Mouse (Mus musculus): ENCODE measurements around the gene Cse1l. TPM values are rescaled to one million over a fixed set of nuclear protein-coding genes. Genes with fewer than 3 reads are reported as not detected.

Gene Cse1l
- polyA plus RNA-seq, 1 experiment from 2014 or later = 164 TPM

- H3K27ac ChIP-seq = peak overlapping the region; percentile 95
- no peaks in the 10 kb centered on the region for H3K27me3 ChIP-seq
- peak overlapping the region; percentile 75 for H3K9ac ChIP-seq
- H3K4me1 ChIP-seq = peaks cover 9% of the 10 kb centered on the region
- 1% methylated on average over 28 of the region's 28 CpGs for WGBS
- ATAC-seq (ENCODE audit: insufficient number of reproducible peaks, insufficient read depth, low FRiP score, low TSS enrichment) = peak; percentile 14; the same call in 1 of the 2 replicates
- H3K4me3 ChIP-seq = peak overlapping the region; percentile 74
- H3K4me2 ChIP-seq (replicated peaks) = peak overlapping the region; percentile 99
- H3K36me3 ChIP-seq = peaks cover 9% of the 10 kb centered on the region
- no peaks in the 10 kb centered on the region for H3K9me3 ChIP-seq
Measured at GRCm38 (mm10) chr2:166906523-166907182, 813 bp downstream of the Cse1l start.

DNA sequence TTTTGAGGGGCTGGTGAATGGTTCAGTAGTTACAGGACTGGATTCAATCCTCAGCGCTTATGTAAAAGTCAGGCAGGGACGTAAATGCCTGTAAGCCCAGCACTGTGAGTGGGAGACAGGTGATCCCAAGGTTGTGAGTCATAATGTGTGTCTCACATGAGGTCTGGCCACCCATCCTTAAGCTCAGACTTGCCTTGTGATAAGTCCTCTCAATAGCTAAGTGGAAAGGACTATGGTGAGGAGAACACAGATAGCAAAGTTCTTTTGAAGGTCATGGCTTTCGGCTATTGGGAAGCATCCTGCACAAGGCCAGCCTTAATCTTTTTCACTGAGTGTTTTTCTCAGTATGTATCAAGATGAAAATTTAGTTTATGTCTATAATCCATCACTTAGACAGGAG, 3.9 kb downstream of the Cse1l start:
- peaks cover 9% of the 10 kb centered on the region for H3K4me1 ChIP-seq
- H3K4me2 ChIP-seq (replicated peaks) = no peak overlapping the region
- H3K27me3 ChIP-seq = no peaks in the 10 kb centered on the region
- H3K4me3 ChIP-seq = no peak overlapping the region
- H3K9me3 ChIP-seq = no peaks in the 10 kb centered on the region
- H3K9ac ChIP-seq = no peak overlapping the region
- peaks cover 9% of the 10 kb centered on the region for H3K36me3 ChIP-seq
- no peak for ATAC-seq (ENCODE audit: insufficient number of reproducible peaks, insufficient read depth, low FRiP score, low TSS enrichment)
- 94% methylated on average over 3 of the region's 3 CpGs for WGBS
- H3K27ac ChIP-seq = no peak overlapping the region

GRCm38 (mm10) chr2:166910536-166910935, 4.7 kb downstream of the Cse1l start:
- no peak for ATAC-seq (ENCODE audit: insufficient number of reproducible peaks, insufficient read depth, low FRiP score, low TSS enrichment)
- 95% methylated on average over 8 of the region's 8 CpGs for WGBS
- H3K9ac ChIP-seq = no peak overlapping the region
- no peak overlapping the region for H3K4me2 ChIP-seq (replicated peaks)
- H3K4me1 ChIP-seq = peaks cover 9% of the 10 kb centered on the region
- H3K4me3 ChIP-seq = no peak overlapping the region
- H3K27ac ChIP-seq = no peak overlapping the region
- no peaks in the 10 kb centered on the region for H3K27me3 ChIP-seq
- H3K36me3 ChIP-seq = peaks cover 9% of the 10 kb centered on the region
- no peaks in the 10 kb centered on the region for H3K9me3 ChIP-seq

- Histone ChIP-seq H3K36me3 (peaks cover 74% of the 10 kb centered on the region), H3K4me1 (no peaks in the 10 kb centered on the region), H3K9ac (no peak overlapping the region), H3K4me2 (replicated peaks) (no peak overlapping the region), H3K27ac (no peak overlapping the region), H3K4me3 (no peak overlapping the region), H3K9me3 (no peaks in the 10 kb centered on the region), H3K27me3 (no peaks in the 10 kb centered on the region)
- 94% methylated on average over 2 of the region's 2 CpGs for WGBS
- no peak for ATAC-seq (ENCODE audit: insufficient number of reproducible peaks, insufficient read depth, low FRiP score, low TSS enrichment)
Measured at GRCm38 (mm10) chr2:166923971-166924370, 18.1 kb downstream of the Cse1l start.

DNA sequence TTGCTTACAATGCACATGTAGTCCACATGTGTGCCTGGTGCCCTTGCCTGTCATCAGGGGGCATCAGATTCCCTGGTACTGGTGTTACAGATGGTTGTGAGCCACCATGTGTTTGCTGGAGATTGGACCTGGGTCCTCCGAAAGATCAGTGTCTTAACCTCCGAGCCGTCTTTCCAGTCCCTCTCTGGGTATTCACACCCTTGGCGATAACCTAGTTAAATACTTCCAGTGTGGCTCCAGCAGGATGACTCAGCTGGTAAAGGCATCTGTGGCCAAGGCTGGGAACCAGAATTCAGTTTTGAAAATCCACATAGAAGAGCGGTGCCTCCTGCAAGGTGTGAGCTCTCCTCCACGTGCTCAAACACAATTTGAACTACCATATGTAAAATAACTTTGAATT, 28.1 kb downstream of the Cse1l start:
- Histone ChIP-seq H3K27me3 (no peaks in the 10 kb centered on the region), H3K36me3 (peaks cover 86% of the 10 kb centered on the region), H3K9ac (no peak overlapping the region), H3K27ac (no peak overlapping the region), H3K4me2 (replicated peaks) (no peak overlapping the region), H3K9me3 (no peaks in the 10 kb centered on the region), H3K4me1 (no peaks in the 10 kb centered on the region), H3K4me3 (no peak overlapping the region)
- no peak for ATAC-seq (ENCODE audit: insufficient number of reproducible peaks, insufficient read depth, low FRiP score, low TSS enrichment)
- 93% methylated on average over 6 of the region's 6 CpGs for WGBS

DNA sequence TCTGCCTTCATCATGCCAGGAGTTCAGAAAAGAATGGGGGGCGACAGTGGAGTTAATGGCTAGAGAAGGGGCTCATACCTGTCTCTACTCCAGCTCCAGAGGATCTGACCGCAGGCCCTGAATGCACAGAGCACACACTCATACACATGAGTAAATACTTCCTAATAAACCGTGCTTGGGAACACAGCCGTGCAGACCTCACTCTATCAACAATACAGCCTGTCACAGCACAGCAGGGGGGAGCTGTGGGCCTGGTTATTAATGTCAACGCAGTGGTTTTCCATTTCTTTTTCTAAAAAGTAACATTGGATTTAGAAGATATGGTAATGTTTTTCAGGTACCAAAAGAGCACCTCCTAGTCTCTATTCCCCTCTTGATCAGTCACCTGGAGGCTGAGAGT, 28.6 kb downstream of the Cse1l start:
- peaks cover 85% of the 10 kb centered on the region for H3K36me3 ChIP-seq

DNA sequence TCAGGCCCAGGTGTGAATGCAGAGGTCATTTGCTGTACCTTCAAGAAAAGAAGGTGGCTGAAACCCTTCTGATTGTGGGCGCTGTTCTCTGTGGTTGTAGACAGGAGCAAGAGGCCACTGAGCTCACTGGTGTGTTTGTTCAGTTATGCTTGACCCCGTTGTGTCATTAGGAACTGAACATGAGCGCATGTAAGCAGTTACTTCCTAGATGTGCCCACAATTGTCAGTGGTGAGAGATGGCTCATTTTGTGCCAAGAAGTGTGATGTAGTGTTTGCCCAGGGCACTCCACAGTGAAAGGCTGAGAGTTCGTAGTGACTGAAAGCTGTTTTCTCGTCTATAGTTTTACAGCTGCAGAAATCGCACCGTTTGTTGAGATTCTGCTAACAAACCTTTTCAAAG, 29.7 kb downstream of the Cse1l start:
- H3K4me3 ChIP-seq = no peak overlapping the region
- H3K9ac ChIP-seq = no peak overlapping the region
- H3K4me2 ChIP-seq (replicated peaks) = no peak overlapping the region
- peaks cover 83% of the 10 kb centered on the region for H3K36me3 ChIP-seq
- H3K4me1 ChIP-seq = no peaks in the 10 kb centered on the region
- ATAC-seq (ENCODE audit: insufficient number of reproducible peaks, insufficient read depth, low FRiP score, low TSS enrichment) = no peak
- WGBS = 93% methylated on average over 7 of the region's 7 CpGs
- H3K9me3 ChIP-seq = no peaks in the 10 kb centered on the region
- no peak overlapping the region for H3K27ac ChIP-seq
- H3K27me3 ChIP-seq = no peaks in the 10 kb centered on the region

More for the DNA sequence above, 28.6 kb downstream of the Cse1l start:
- Histone ChIP-seq H3K9me3 (no peaks in the 10 kb centered on the region), H3K4me2 (replicated peaks) (no peak overlapping the region), H3K4me1 (no peaks in the 10 kb centered on the region), H3K9ac (no peak overlapping the region), H3K27me3 (no peaks in the 10 kb centered on the region), H3K4me3 (no peak overlapping the region), H3K27ac (no peak overlapping the region)
- 84% methylated on average over 5 of the region's 5 CpGs for WGBS
- no peak for ATAC-seq (ENCODE audit: insufficient number of reproducible peaks, insufficient read depth, low FRiP score, low TSS enrichment)

DNA sequence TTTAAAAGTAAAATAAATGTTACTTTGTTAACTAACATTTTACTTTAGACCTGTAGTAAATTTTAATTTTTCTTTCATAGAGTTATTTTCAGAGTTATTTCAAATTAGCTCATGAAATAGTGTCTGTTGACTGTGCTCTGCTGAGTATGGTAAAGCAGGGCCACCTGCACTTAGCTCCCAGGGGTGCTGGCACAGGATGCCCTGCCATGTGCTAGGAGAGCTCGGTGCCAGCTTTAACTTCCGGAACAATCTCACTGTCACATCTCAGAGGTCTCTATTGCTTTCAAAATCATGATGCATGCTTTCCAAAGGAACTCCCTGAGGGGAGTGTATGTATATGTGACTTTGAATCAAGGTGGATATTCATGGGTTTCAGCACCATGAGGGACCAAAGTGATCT, 30.3 kb downstream of the Cse1l start:
- 90% methylated on average over 2 of the region's 2 CpGs for WGBS
- Histone ChIP-seq H3K27ac (no peak overlapping the region), H3K4me2 (replicated peaks) (no peak overlapping the region), H3K4me1 (no peaks in the 10 kb centered on the region), H3K36me3 (peaks cover 83% of the 10 kb centered on the region), H3K9ac (no peak overlapping the region), H3K27me3 (no peaks in the 10 kb centered on the region), H3K4me3 (no peak overlapping the region), H3K9me3 (no peaks in the 10 kb centered on the region)
- no peak for ATAC-seq (ENCODE audit: insufficient number of reproducible peaks, insufficient read depth, low FRiP score, low TSS enrichment)

DNA sequence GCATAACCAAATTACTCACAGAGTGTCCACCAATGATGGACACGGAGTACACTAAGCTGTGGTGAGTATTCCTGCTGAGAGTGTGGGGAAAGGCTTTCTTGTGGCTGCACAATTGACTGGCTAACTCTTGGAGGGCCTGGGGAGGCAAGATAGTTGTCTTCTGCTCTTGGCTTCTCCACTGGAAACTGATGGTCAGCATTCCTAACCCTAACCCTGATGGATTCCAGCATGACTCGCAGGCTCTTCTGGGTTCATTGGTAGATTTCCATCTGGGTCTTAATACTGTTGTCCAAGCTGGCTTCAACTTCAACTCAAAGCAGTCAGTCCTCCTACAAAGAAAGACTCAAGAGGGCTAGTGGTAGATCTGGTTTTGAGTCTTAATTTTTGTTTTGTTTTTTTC, 37.3 kb downstream of the Cse1l start:
- 84% methylated on average over 2 of the region's 2 CpGs for WGBS
- ATAC-seq (ENCODE audit: insufficient number of reproducible peaks, insufficient read depth, low FRiP score, low TSS enrichment) = no peak
- H3K9me3 ChIP-seq = no peaks in the 10 kb centered on the region

DNA sequence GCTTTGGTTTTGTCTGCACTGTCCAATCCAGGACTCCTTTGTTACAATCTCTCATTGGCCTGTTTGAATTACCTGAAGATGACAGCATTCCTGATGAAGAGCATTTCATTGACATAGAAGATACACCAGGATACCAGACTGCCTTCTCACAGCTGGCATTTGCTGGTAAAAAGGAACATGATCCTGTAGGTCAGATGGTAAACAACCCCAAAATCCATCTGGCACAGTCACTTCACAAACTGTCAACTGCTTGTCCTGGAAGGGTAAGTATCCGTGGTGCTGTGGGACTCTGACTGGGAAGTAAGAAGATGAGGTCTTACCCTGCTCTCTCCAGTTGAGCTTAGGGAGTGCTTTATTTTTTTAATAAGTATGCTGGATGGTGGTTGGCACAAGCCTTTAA, 38.5 kb downstream of the Cse1l start:
- Histone ChIP-seq H3K27ac (no peak overlapping the region), H3K4me3 (no peak overlapping the region), H3K4me2 (replicated peaks) (no peak overlapping the region), H3K4me1 (no peaks in the 10 kb centered on the region), H3K36me3 (peaks cover 84% of the 10 kb centered on the region), H3K9me3 (no peaks in the 10 kb centered on the region), H3K9ac (no peak overlapping the region), H3K27me3 (no peaks in the 10 kb centered on the region)
- 78% methylated on average over 1 of the region's 1 CpGs for WGBS
- ATAC-seq (ENCODE audit: insufficient number of reproducible peaks, insufficient read depth, low FRiP score, low TSS enrichment) = no peak

More for the DNA sequence above, 37.3 kb downstream of the Cse1l start:
- Histone ChIP-seq H3K4me3 (no peak overlapping the region), H3K9ac (no peak overlapping the region), H3K27ac (no peak overlapping the region), H3K27me3 (no peaks in the 10 kb centered on the region), H3K4me2 (replicated peaks) (no peak overlapping the region), H3K4me1 (no peaks in the 10 kb centered on the region), H3K36me3 (peaks cover 82% of the 10 kb centered on the region)

GRCm38 (mm10) chr2:166945456-166945855, 39.6 kb downstream of the Cse1l start:
- WGBS = 47% methylated on average over 4 of the region's 4 CpGs
- H3K4me2 ChIP-seq (replicated peaks) = no peak overlapping the region
- no peaks in the 10 kb centered on the region for H3K4me1 ChIP-seq
- no peak overlapping the region for H3K27ac ChIP-seq
- peaks cover 89% of the 10 kb centered on the region for H3K36me3 ChIP-seq
- no peak overlapping the region for H3K4me3 ChIP-seq
- H3K27me3 ChIP-seq = no peaks in the 10 kb centered on the region
- ATAC-seq (ENCODE audit: insufficient number of reproducible peaks, insufficient read depth, low FRiP score, low TSS enrichment) = no peak
- H3K9me3 ChIP-seq = no peaks in the 10 kb centered on the region
- H3K9ac ChIP-seq = no peak overlapping the region

- H3K9me3 ChIP-seq = no peaks in the 10 kb centered on the region
- 64% methylated on average over 1 of the region's 1 CpGs for WGBS
- no peak overlapping the region for H3K9ac ChIP-seq
- H3K4me3 ChIP-seq = no peak overlapping the region
- peaks cover 88% of the 10 kb centered on the region for H3K36me3 ChIP-seq
- H3K27ac ChIP-seq = no peak overlapping the region
- no peak for ATAC-seq (ENCODE audit: insufficient number of reproducible peaks, insufficient read depth, low FRiP score, low TSS enrichment)
- H3K4me1 ChIP-seq = no peaks in the 10 kb centered on the region
- H3K4me2 ChIP-seq (replicated peaks) = no peak overlapping the region
- H3K27me3 ChIP-seq = no peaks in the 10 kb centered on the region
Measured at GRCm38 (mm10) chr2:166948246-166948645, 42.4 kb downstream of the Cse1l start.
